Mouse (Mus musculus) lung, postnatal 14 days (tissue): ENCODE data around the gene Wdr81.

Source experiments
- DNase-seq: peaks from one replicate; pipeline ENCODE4 v3.0.0; 2021

The Wdr81 gene

GRCm38 (mm10) chr11:75429019-75429705 lies 25.4 kb downstream of the Wdr81 start:
- DNase-seq, result no peak

GRCm38 (mm10) chr11:75424459-75424858 lies 30.1 kb downstream of the Wdr81 start:
- DNase-seq, result no peak

- DNase-seq, result no peak
These were observed 30.5 kb downstream of the Wdr81 start for GRCm38 (mm10) chr11:75424033-75424432.

DNA sequence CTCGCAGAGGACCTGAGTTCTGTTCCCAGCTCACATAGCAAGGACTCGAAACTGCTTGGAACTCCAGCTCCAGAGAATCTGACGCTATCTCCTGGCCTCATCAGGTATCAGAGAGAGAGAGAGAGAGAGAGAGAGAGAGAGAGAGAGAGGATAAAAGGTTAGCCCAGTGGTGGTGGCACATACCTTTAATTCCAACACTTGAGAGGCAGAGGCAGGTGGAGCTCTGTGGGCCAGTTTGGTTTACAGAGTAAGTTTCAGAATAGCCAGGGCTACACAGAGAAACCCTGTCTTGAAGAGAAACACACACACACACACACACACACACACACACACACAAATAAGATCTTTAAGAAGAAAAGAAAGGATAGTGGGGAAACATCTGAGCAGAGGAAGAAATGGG lies 31.4 kb downstream of the Wdr81 start:
- no peak for DNase-seq

DNA sequence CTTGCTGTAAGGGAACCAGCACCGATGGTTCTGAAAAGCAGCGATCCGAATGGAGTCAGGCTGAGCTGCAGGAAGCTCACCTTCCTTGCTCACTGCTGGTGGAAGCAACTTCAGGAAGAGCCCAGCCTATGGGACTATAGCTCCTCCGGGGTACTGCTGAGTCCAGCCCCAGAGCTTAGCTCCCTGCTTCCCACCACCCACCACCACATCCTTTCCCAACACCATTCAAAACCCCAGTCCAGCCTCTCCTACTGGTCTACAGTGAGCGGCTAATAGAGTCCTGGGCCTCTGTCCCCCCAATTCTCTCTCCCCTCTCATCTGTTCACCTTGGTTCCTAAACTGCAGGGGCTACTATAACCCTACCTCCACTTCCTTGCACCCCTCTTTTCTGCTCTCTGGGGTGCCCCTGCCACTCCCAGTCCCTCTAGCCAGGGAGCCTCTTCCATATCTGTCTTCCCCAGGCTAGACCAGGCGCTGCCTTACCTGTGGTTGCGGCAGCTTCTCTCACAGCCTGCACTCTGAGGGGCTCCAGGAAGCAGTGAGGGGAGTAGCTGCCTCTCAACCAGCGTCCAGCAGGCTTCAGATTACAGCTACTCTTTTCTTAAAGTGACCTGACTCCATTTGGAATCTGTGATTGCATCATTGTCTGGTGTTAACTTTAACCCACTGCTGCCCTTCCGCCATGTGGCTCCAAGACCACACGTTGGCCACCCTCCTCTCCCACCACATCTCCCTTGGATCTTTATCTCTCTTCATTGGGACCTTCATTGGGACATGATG lies 32.3 kb downstream of the Wdr81 start, which contains the start of gene Serpinf1:
Gene Serpinf1, minus strand, starts transcription at position 689 of the 780 bp plus-strand sequence.
- no peak for DNase-seq

DNA sequence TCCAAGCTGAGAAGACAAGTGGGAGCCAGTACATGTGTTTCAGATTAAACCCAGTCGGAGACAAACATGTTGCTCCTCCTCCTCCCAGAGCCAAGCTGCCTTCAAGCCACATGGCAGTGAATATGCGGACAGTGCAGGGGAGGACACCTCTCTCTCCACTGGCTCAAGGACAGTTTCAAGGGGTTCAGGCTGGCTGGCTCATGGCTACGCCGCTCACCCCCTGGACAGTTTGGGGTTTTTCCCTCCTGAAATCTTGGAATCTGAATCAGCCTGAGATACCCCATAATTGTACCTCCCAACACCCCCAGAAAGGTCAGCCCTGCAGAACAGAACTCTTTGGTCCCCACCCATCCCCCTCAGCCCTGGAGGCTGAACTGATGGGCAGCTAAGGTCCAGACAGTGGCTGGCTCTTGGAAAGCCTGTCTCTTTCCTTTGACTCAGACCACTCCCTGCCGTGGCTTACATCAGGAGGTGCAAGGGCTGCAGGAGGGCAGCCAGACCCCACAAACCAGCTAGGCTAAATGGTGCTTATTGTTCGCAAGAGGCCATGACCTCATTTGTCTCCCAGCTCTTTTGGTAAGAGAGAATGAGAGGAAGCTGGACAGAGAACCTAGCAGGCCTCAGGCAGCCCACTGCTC lies 33.0 kb downstream of the Wdr81 start:
- DNase-seq, result no peak

DNA sequence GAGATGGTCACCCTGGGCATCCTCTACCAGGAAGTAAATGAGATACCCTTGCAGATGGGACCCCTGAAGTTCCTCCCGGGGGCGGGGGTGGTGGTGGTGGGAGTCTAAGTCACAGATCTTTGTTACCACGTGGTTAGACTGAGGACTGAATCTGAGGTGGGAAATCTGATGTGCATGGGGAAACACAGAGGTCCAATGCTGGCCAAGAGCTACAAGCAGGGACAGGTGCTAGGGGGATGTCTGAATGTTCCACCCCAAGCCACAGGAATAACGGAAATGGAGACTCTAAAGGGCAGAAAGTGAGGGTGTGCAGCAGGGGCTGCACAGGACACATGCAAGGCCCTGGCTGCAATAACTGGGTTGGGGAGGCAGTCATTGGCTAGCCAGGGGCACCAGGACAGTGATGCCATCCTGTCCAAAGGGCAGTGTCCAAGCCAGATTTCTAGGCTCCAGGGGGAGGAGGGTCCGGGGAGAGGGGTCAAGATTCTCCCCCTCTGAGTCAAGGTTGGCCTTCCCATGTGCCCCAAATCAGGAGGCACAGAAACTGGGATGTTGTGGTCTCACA lies 33.6 kb downstream of the Wdr81 start:
- DNase-seq, result no peak

GRCm38 (mm10) chr11:75420037-75420436 lies 34.5 kb downstream of the Wdr81 start:
- DNase-seq, result no peak

DNA sequence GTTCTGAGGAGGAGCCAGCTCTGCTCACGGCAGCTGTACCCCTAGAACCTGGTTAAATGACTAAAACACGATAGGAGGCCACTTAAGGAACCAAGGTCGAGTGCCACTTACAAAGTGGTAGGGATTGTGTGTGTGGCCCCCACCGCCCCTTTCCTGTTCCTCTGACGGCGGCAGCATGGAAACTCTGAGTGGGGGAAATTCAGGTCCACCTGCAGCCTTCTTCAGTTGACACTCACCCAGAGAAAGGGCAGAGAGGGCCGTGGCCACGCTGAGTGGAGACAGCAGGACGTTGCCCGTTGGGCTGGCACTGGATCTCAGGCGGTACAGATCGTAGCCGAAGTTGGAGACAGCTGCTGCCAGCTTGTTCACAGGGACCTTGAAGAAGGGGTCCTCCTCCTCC lies 38.5 kb downstream of the Wdr81 start:
- DNase-seq, result no peak

GRCm38 (mm10) chr11:75415096-75415495 lies 39.4 kb downstream of the Wdr81 start:
- DNase-seq, result no peak

- no peak for DNase-seq
These were observed 43.9 kb downstream of the Wdr81 start for GRCm38 (mm10) chr11:75410591-75410990.

DNA sequence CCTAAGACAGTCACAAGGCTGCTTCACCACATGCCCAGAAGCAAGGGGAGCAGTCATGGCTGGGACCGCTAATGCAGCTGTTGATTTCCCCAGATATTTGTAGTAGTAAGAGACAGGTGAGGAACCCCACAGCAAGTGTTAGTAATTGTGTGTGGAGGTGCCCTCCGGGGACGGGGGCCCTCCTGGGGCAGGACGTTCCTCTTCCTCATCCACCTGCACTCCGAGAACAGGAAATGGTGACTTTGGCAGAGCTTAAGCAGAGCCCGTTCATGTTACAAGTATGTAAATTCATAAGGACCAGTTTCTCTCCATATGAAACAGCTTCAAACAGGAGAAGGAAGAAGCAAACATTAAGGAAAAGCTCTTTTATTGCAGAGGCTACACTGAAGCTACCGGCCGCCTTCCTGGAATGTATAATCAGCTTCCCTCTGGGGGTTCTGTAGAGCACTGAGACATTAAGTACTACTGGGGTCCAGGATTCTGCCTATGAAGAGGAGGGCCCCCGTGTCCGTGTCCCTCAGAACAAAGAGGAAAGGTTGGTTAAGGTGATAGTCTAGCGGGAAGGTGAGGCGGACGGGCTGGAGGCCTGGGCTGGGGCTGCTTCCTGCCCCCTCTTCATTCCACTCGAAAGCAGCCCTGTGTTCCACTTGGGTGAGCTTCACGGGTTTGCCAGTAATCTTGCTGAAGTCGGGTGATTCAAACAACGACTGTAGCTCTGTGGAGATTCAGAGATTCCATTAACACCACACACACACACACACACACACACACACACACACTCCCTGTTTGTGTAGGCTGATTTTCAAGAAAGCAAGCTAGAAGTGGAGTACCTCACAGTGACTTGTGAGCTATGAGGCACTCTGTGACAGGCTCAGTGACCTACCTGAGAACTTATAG lies 44.6 kb downstream of the Wdr81 start:
- no peak for DNase-seq

DNA sequence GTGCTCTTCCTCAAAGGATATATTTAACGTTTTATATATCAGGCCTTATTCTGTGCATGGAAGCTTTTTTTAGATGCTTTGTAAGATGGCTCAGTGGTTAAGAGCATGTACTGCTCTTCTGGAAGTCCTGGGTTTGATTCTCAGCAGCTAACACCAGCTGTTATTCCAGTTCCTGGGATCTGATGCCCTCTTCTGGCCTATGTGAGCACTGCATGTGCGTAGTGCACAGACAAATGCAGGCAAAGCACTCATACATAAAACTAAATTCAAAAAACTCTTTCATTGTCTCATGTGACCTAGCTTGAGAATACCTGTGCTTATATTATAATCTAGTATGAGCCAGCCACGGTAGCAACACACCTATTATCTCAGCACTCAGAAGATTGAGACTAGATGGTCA lies 47.7 kb downstream of the Wdr81 start:
- peak; percentile 67 for DNase-seq

GRCm38 (mm10) chr11:75406104-75406503 lies 48.4 kb downstream of the Wdr81 start:
- DNase-seq, result no peak

DNA sequence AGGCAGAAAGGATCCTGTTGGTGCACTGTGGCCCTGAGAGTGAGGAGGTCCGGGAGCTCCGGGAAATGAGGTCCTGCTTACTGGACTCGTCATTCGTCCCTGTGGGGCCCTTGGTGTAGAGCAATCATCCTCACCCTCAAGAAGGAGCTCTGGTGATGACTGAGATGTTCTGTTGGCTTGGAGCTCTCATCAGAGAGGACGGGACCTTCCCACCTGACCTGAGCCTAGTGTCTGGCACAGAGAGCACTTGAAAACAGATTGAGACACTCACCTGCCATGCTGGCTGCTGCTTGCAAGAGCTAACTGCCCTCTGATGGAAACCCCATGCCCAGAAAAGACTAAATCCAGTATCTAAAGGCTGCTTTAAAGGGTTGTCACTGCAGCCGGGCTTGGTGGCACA lies 49.7 kb downstream of the Wdr81 start:
- no peak for DNase-seq

- peak; percentile 53 for DNase-seq
These were observed 51.0 kb downstream of the Wdr81 start for GRCm38 (mm10) chr11:75403301-75404052.

DNA sequence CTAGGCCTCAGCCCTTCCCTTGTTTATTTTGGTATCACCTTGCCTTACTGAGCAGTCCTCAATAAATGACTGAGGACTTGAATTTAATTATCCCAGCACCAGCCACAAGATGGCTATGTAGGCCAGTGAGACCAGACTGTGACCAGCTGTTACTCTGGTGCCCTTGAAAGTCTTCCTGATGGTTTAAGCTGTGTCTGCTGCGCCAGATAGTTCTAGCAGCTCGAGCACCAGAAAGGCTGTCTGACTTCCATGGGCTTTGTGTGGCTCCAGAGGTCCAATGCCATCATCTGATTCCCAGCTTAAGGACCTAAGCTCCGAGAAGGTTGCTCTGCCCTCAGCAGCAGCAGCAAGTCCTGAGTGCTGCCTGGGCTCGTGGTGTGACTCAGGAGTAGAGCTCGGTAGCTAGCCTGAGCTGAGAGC lies 52.2 kb downstream of the Wdr81 start:
- peak; percentile 56 for DNase-seq

GRCm38 (mm10) chr11:75400099-75400498 lies 54.4 kb downstream of the Wdr81 start:
- DNase-seq, result no peak

GRCm38 (mm10) chr11:75399411-75399841 lies 55.1 kb downstream of the Wdr81 start:
- no peak for DNase-seq

DNA sequence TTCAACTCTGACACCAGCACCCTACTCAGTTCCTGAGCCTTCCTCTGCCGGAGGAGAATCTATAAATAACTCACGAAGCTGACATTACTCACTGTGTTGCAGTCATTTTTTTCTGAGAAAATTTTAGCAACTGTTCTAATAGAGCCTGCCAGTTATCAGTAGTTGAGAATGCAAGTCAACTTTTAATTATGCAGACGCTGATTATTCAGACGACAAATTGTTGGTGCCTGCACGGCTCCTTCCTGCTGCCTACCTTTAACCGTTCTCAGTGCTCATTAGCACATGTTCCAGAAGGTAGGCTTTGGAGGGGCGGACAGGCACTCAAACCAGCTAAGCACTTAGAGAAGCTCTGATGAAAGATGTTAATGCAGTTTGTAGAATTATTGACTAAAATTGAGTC lies 57.1 kb downstream of the Wdr81 start:
- DNase-seq, result no peak

GRCm38 (mm10) chr11:75395611-75396010 lies 58.9 kb downstream of the Wdr81 start:
- no peak for DNase-seq
